Mouse (Mus musculus) MEL (cell line): ENCODE measurements around the gene Egln3.

Source experiments
- BHLHE40 ChIP-seq: IDR thresholded peaks from 2 replicates; pipeline ENCODE4 v1.6.1; 2012; ENCODE audit warnings: low read depth, mild to moderate bottlenecking, inconsistent platforms, low read length, improper control_type of control experiment, borderline replicate concordance
- CTCF ChIP-seq, 3 experiments: IDR thresholded peaks in 2 of 3; conservative IDR thresholded peaks in 1 of 3; 2 replicates each; pipeline ENCODE4 v1.5.1; 2011 to 2012; ENCODE audit warnings: low read length in 3 of 3, low read depth in 2 of 3, mild to moderate bottlenecking in 2 of 3, improper control_type of control experiment in 1 of 3, inconsistent platforms in 1 of 3, mixed read lengths in 1 of 3, moderate library complexity in 1 of 3; ENCODE audit not compliant: control insufficient read depth in 1 of 3, insufficient read depth in 1 of 3, poor library complexity in 1 of 3, severe bottlenecking in 1 of 3
- E2F4 ChIP-seq: IDR thresholded peaks from 2 replicates; pipeline ENCODE4 v1.6.1; 2011; ENCODE audit warnings: low read depth, low read length, improper control_type of control experiment, borderline replicate concordance
- ELF1 ChIP-seq: IDR thresholded peaks from 2 replicates; pipeline ENCODE4 v1.6.1; 2014; ENCODE audit warnings: low read depth, mild to moderate bottlenecking, inconsistent platforms, low read length, improper control_type of control experiment, moderate library complexity
- EP300 ChIP-seq, 2 experiments: IDR thresholded peaks; 2 replicates each; pipeline ENCODE4 v1.6.1; 2011; ENCODE audit warnings: improper control_type of control experiment in 2 of 2, low read length in 2 of 2, low read depth in 1 of 2, mild to moderate bottlenecking in 1 of 2
- ETS1 ChIP-seq: IDR thresholded peaks from 2 replicates; pipeline ENCODE4 v1.6.1; 2012; ENCODE audit warnings: low read depth, mild to moderate bottlenecking, inconsistent platforms, low read length, improper control_type of control experiment, moderate library complexity
- KAT2A ChIP-seq: conservative IDR thresholded peaks from 2 replicates; pipeline ENCODE4 v1.6.1; 2012; ENCODE audit warnings: low read depth, low read length, improper control_type of control experiment, inconsistent platforms
- MAX ChIP-seq: IDR thresholded peaks from 2 replicates; pipeline ENCODE4 v1.6.1; 2011; ENCODE audit warnings: low read length, improper control_type of control experiment
- MYC ChIP-seq: IDR thresholded peaks from 2 replicates; pipeline ENCODE4 v1.6.1; 2011; ENCODE audit warnings: low read depth, mild to moderate bottlenecking, low read length, improper control_type of control experiment, moderate library complexity
- NELFE ChIP-seq: IDR thresholded peaks from 2 replicates; pipeline ENCODE4 v1.6.1; 2011; ENCODE audit warnings: low read depth, low read length, improper control_type of control experiment
- POLR2A ChIP-seq, 2 experiments: IDR thresholded peaks; 2 replicates each; pipeline ENCODE4 v1.6.1; 2011 to 2012; ENCODE audit warnings: low read length in 2 of 2, mild to moderate bottlenecking in 2 of 2, control low read depth in 1 of 2, improper control_type of control experiment in 1 of 2, low read depth in 1 of 2, moderate library complexity in 1 of 2; ENCODE audit not compliant: control insufficient read depth in 1 of 2, insufficient read depth in 1 of 2, poor library complexity in 1 of 2
- SIN3A ChIP-seq: IDR thresholded peaks from 2 replicates; pipeline ENCODE4 v1.6.1; 2012; ENCODE audit warnings: low read length, improper control_type of control experiment, inconsistent platforms
- ZKSCAN1 ChIP-seq: IDR thresholded peaks from 2 replicates; pipeline ENCODE4 v1.6.1; 2012; ENCODE audit warnings: low read depth, mild to moderate bottlenecking, inconsistent platforms, low read length, improper control_type of control experiment, moderate library complexity

GRCm38 (mm10) chr12:54232996-54233603 is 29.4 kb upstream of the Egln3 start:
- TF ChIP-seq ZKSCAN1 (no peak), NELFE (no peak), CTCF (IDR thresholded peaks at IDR 0.05 in 2 of 3, conservative IDR thresholded peaks at IDR 0.05 in 1 of 3; ENCODE audit: control insufficient read depth in 1 of 3, insufficient read depth in 1 of 3, low read depth in 2 of 3, low read length in 3 of 3, poor library complexity in 1 of 3, severe bottlenecking in 1 of 3) (no peak), ETS1 (no peak), MYC (no peak), EP300 (IDR thresholded peaks at IDR 0.05; ENCODE audit: low read depth in 1 of 2, low read length in 2 of 2) (no peak), POLR2A (IDR thresholded peaks at IDR 0.05; ENCODE audit: control insufficient read depth in 1 of 2, insufficient read depth in 1 of 2, low read depth in 1 of 2, low read length in 2 of 2, poor library complexity in 1 of 2) (no peak), SIN3A (no peak), E2F4 (no peak), ELF1 (no peak), BHLHE40 (no peak), MAX (no peak), KAT2A (no peak)
